Mouse (Mus musculus) B cell, adult 2 months (primary cell): ENCODE results near the gene Spock3.
"Not testable (repeated sequence)": the region's sequence is repeated elsewhere in the genome, so short reads cannot be mapped to it uniquely, and the experiment has no call there.

Source experiments
- DNase-seq, 2 experiments: peaks; one replicate each; pipeline ENCODE4 v3.0.0; 2022

The Spock3 gene

DNA sequence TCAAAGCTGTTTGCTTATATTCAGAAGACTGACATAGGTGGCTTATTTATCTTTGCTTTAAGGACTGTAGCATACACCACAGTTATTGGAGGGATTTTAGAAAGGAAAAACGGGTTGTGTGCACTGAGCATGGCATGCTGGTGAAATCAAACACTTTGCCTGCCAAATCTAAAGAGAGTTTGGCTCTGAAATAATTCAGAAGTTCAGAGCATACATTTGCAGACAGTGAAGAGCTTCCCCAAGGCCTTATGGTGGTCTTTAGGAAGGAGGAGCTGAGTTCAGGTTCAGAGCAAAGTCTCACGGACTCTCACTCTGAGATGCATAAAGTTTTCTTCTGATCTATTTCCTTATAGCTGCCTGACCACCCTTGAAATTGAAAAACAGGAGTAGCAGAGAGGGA, at the start of gene Spock3:
Gene Spock3, plus strand, starts transcription at position 301 of the 400 bp plus-strand sequence.
- no peak for DNase-seq

DNA sequence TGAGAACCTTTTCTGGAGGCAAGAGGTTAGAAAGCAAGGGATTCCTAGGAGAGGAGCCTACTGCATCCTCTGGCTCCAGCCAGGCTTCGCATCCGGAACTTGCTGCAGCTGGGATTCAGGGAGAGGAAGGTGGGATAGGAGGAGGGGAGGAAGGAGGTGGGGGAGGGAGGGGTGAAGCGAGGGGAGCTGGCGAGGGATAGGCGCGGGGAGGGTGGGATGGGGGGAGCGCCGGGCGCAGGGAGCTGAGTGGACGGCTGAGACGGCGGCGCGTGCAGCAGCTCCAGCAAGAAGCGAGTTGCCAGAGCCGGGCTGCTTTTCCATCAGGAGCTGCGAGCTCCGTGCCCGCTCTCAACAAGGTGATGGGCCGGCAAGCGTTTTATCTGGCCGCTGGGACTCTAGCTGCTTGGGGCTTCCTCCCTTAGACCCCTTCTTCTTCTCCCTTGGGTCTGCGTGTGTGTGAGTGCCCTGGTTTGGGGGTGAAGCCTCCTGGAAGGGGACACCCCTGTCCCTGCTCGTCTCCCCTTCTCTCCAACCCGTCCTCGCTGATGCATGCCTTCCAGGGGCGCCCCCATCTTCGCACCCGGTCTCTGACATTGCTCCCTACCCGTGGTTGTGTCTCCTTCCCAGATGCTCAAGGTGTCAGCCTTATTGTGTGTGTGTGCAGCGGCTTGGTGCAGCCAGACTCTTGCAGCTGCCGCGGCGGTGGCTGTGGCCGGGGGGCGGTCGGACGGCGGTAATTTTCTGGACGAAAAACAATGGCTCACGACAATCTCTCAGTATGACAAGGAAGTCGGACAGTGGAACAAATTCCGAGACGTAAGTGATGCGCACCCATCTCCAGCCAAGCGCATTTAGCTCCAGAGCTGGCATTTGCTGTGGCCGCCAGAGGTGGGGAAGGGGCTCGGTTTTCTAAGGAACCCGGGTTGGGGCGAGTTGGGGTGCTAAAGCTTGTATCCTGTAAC, 645 bp downstream of the Spock3 start:
- no peak for DNase-seq

DNA sequence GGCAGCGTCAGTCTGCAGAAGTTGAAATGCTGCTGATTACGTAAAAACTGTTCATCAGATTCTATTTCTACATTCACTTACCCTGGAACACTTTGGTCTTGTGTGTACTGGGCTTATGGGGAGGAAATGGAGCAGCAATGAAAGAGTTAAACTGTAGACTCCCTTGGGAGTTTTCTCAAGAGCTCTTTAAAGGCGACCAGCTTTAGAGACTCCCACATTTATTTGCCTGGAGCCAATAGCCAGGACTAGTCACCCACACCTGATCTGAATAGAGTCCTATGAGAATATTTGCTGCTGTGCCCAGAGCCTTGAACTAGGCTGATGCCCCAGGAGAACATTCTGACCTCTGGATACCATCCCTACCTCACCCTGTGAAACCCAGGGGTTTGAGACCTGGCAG, 1.7 kb downstream of the Spock3 start:
- no peak for DNase-seq

DNA sequence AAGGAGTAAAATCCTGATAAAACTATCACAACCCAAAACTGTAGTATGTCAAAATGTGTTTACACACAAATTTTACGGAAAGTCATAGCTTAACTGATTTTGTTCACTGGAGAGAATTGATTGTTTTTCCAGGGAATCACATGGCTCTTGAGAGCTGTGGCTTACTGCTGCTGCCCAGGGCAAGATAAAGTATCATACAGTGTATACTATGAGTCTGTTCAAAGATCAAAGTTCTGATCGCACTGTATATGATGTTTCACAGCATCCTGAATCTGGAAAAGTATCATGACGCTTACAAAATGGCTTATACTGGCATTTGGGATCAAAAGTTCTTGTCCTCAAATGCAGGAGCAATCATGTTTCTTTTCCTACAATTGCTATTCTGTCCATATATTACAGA, 11.8 kb downstream of the Spock3 start:
- DNase-seq = no peak

DNA sequence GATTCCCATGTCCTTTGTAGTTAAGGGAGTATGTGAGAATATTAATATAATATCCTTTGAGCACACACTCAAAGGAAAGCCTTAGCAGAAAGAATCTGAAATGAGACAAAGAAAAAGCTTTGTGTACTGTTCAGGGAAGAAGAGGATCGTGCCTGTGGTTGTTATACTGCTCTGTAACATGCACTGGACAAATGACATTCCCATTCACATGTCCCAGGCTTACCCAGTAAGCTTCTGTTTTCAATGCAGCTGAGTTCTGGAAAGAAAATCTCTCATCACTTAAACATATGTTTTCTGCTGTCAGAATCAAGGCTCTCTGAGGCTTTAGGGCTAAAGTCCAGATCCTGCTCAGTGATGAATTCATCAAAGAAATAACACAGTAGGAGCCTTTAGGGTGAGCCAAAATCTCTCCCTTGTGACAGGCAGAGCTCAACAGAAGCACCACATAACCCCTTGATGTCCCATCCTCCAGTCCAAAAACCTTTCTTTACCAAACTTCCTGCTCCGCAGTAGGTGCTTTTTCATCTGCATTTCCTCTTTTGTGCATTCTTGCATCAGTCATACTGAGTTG, 19.1 kb downstream of the Spock3 start:
- no peak for DNase-seq

DNA sequence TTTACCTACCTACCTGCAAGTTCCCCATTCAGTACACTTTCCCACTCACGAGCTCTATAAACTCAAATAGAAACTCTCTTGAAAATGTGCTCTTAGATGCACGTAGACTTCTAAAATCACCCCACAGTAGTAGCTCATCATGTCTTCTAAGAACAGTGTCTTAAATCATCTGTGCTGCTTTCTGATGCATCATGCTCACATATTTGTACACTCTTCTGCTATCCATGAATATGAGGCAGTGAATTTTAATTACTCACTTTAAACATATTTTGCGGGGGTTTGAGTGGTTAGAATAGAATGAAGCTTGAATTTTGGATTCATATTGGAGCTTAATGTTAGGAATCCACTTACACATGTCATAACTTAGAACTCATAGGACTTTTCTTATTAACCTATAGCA, 138.2 kb downstream of the Spock3 start:
- no peak for DNase-seq

DNA sequence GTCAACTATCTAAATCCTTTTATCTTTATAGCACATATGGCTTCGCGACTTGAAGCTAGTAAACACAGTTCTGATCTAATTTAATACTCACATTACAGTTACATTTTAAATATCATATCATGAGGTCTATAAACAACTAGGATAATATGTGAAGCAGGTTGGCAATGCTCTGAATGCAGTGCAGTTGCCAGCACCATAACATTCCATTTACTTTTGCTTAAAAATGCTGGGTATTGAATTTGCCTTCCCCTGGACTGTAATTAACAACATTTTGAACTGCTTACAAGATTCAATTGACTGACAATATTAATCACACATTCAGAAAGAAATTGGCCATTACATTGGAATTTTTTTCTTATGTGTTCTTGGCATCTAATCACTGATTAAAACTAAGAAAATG, 147.4 kb downstream of the Spock3 start:
- no peak for DNase-seq

DNA sequence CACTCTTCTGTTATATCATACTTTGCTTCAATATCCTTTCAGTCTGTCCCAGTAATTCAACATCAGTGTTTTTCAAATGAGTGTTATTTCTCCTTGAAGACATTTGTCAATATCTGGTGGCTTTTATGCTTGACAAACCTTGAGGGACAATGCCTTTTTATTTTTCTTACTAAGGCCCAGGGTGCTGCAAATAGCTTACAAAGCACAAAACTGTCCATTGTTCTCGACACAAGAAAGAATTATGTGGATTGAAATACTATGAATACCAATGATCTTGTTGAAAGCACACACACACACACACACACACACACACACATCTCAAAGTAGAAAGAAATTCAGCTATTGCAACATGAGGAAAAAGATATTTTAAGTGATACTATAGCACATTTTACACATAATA, 159.0 kb downstream of the Spock3 start:
- no peak for DNase-seq

DNA sequence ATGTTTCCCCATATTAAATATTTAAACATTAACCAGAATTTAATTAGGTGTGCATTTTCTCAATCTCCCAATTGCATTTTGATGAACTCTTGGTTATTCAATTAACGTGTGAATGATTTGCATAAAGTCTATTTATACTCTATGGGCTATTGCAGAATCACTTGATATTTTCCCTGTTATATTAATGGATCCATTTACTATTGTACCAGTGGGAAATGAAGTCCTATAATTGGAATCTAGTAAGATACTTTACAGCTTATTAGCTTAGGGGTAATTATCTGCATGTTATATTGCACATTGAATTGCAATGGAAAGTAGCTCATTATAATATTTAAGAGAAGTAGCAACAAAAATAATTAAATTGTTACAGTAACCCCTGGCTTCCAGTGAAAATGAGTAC, 162.1 kb downstream of the Spock3 start:
- DNase-seq = no peak

DNA sequence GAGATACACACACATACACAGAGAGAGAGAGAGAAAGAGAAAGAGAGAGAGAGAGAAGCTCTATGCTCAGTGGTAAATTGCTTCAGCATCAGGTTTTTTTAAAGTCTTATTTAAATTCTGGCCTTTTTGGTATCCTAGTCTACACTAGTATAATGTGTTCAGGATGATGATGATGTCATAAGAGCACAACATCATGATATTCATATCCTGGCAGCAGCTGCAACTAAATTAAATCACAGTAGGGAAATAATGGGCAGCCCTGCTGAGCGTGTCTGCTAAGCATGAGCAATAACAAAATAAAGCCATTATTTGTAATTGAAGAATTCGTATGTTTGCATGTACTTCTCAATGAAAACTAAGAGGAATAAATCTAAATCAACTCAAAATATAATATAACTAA, 169.7 kb downstream of the Spock3 start:
- DNase-seq = no peak

DNA sequence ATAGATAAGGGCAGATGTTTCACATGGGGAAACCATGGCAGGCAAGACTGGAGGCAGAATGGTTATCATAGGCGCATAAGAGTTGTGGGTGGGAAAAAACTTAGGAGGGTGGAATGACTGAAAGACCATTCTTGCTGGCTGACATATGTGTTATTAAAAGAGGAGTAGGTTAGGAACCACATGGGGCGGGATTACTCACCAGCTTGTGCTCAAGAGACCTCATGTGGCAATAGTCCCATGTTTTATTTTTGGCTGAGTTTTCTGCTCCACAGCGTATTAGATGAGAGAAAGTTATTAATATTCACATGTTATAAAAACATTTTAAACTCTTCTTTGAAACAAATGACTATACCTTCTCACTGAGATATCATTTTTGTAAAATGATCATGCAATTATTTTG, 184.6 kb downstream of the Spock3 start:
- DNase-seq = no peak

DNA sequence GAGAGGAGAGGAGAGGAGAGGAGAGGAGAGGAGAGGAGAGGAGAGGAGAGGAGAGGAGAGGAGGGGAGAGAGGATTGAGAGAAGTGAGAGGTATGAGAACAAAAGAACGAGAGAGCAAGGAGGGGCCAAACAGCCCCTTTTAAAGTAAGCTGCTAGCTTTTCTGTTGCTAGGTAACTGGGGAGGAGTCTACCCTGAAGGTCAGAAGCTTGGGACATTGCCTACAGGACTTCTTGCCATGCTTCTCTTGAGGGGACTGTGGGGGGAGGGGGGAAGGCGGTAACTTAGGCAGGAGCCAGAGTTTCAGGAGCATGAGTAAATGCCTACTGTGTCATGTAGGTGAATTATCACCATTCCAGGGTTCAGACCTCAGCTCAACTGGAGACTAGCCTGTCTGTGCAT, 213.1 kb downstream of the Spock3 start:
- DNase-seq = not testable (repeated sequence)

DNA sequence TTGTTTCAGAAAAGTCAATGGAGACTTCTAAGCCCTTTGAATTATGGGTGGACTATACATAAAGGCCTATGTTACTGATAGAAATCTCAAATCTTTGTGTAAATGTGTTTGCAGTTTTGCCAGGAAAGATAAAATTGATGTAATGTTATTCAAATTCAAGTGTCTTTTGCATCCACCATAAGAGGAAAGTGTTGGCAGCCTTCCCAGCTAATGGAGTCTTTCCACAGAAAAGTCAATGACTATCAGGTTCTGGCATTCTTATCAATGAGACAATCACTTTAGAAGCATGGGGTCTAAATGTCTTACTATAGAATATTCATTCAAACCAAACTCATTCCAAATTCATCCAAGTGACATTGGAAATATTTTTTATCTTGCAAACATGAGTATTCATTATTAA, 214.5 kb downstream of the Spock3 start:
- DNase-seq = no peak

DNA sequence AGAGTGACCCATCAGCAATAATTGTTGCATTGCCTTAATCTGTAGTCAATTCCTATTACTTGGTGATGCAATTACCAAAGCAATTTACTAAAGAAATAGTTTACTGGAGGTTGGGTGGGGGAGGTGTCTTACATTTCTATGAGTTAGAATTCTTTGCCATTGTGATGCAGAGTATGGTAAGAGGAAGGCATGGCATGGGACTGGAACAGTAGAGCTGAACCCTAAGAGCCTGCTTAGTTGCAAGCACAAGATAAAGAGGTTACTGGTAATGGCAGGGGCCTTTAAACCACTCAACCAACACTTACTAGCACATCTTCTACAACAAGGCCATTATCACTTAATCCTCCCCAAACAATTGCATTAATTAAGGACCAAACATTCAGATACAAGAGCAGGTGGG, 219.1 kb downstream of the Spock3 start:
- no peak for DNase-seq

DNA sequence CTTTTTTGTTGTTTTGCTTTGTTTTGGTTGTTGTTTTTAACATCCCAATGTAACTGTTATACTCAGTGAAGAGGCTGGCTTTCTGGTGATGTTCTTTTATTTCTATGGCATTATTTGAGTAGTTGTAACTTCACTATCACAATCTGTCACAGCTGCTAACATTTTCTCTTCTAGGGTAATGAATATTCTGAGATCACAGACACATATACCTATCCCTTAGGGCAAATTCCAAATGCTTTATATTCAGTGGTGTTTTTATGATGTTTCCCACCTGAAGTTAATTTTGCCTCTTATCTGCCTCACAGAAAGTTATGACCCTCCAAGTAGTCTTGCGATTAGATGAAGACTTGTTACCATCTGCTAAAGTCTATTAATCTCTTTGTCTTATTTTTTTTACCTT, 230.5 kb downstream of the Spock3 start:
- no peak for DNase-seq

DNA sequence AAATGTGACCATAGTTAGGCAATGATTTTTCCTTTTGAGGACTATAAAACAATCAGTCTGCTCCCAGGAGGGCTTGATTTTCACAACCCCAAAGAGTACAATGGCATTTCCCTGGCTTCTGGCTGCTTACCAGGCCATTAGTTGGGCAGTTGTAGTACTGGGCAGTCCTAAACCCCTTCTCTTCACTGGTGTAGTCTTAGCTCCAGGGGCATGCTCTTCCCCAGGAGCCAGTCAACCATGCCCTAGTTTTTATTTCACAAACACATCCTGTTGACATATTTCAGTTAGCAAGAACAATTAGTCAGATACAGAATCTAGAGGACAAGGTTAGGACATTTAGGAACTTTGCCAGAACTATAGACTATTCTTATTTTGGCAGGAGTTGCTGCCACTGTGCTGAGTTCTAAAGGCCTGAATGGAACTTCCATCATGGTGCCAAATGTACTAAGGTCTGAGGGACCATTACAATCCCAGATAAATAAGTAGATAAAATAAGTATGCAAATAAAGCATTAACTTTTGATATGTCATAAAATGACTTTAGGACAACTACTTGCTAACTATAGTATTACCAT, 308.1 kb downstream of the Spock3 start:
- DNase-seq = no peak

DNA sequence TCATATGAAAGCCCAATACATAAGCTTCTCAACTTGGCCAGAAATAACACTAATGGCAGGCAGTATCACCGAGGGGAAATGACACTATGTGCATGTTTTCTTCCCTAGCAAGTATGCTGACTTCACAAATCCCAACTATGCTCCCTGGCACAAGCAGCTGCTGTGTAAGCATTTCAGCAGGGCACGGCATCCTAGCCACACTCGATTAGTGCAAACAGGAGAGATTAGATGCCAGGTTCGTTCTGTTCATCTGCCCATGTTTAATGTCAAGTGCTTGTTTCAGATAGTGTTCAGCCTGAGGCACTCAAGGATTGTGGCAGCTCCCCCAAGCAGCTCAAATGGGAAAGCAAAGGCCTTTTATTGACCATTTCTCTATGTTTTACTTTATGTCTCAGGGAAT, 311.7 kb downstream of the Spock3 start:
- DNase-seq = no peak

DNA sequence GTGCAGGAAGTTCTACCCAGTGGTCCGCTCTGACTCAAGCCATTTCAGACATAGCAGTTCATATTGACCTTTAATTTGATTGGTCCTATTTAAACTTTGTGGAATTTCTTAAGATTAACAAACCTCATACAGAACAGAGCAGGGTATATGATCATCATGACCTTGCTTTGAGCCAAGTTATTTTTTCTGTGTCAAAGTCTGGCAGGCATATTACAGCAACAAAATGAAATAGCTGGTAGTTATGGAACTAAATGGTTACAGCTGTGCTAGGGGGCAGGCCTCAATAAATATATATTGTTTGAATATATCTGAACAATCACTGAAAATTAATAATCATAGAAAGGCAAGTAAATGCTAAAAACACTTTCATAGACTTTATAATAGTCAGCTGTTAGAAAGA, 384.6 kb downstream of the Spock3 start:
- DNase-seq = no peak

DNA sequence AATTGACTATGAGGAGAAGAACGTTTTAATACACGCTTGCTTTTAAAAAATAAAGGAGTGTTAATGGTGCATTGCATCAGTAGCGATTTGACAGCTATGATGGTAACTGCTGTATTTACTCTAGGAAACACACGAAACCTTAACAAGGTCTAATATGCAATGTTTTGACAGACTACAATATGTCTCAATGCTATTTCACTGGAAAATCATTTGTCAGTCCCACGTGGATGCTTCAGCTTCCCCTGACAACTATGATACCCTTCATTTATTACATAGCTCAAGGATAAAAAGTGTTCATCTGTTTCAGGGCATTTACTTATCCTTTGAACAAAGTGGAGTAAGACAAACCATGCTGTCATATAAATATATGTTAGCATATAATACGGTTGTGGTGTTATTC, 417.8 kb downstream of the Spock3 start:
- no peak for DNase-seq

DNA sequence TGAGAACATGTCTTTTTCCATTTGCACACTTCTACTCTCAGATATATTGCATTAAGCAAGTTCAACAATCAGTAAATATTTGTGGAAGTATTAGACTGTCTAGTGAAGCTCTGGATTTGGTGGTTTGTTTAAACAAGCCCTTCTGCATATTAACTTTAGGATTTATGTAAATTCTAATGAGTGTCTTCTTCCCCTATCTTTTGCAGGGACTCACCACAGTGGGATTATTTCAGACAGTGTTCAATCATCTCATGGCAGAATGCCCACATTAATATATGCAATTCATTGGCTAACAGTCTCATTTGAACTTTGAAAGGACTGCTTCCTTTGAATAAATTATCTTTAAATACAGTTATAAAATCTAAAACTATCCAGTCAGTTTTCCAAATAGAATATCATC, 446.9 kb downstream of the Spock3 start:
- no peak for DNase-seq
